Mouse (Mus musculus) CH12.LX (cell line): Measurements from ENCODE around the gene Fxr1. TPM values are rescaled to one million over a fixed set of nuclear protein-coding genes. Genes with fewer than 3 reads are reported as not detected.

Source experiments
- DNase-seq: peaks from one replicate; pipeline ENCODE4 v3.0.0-alpha.2; 2013; ENCODE audit errors: extremely low read depth
- H3K27ac ChIP-seq: 2 replicates; pipeline ENCODE4 v1.5.1; 2012; ENCODE audit warnings: low read depth, mild to moderate bottlenecking, control low read depth, moderate library complexity; ENCODE audit not compliant: insufficient read depth
- H3K27me3 ChIP-seq: replicated peaks from 2 replicates; pipeline ENCODE3; 2012; ENCODE audit warnings: inconsistent platforms
- H3K36me3 ChIP-seq, 2 experiments: replicated peaks in 1 of 2; 2 replicates each; pipeline versions ENCODE3 to v1.6.1; 2012; ENCODE audit warnings: inconsistent platforms in 1 of 2, low read length in 1 of 2, mild to moderate bottlenecking in 1 of 2, mixed read lengths in 1 of 2, moderate library complexity in 1 of 2; ENCODE audit not compliant: control insufficient read depth in 1 of 2, insufficient read depth in 1 of 2
- H3K4me1 ChIP-seq, 2 experiments: 2 replicates each; pipeline ENCODE4 v1.6.1; 2012; ENCODE audit warnings: inconsistent platforms in 1 of 2, moderate library complexity in 1 of 2; ENCODE audit not compliant: insufficient read depth in 2 of 2, control insufficient read depth in 1 of 2
- H3K4me2 ChIP-seq: 2 replicates; pipeline ENCODE4 v1.6.1; 2012; ENCODE audit warnings: low read depth, mild to moderate bottlenecking, control low read depth; ENCODE audit not compliant: poor library complexity, insufficient read depth, severe bottlenecking
- H3K4me3 ChIP-seq, 3 experiments: fragments of 150-350 bp in 1 of 3; sonication (generic) in 1 of 3; replicated peaks in 1 of 3; 2 replicates each; pipeline versions ENCODE3 to v1.5.1; 2011 to 2012; ENCODE audit warnings: low read depth in 2 of 3, low read length in 2 of 3, mild to moderate bottlenecking in 2 of 3, moderate library complexity in 2 of 3, control low read depth in 1 of 3, improper control_type of control experiment in 1 of 3, inconsistent platforms in 1 of 3, mixed read lengths in 1 of 3; ENCODE audit not compliant: poor library complexity in 1 of 3
- H3K79me2 ChIP-seq: replicated peaks from 2 replicates; pipeline ENCODE4 v1.6.1; 2012; ENCODE audit warnings: mild to moderate bottlenecking, moderate library complexity; ENCODE audit not compliant: control insufficient read depth, poor library complexity, insufficient read depth, severe bottlenecking; ENCODE audit errors: extremely low read depth
- H3K9ac ChIP-seq: 2 replicates; pipeline ENCODE4 v1.6.1; 2012; ENCODE audit warnings: low read depth, mild to moderate bottlenecking, control low read depth, moderate library complexity; ENCODE audit not compliant: insufficient read depth
- H3K9me3 ChIP-seq: replicated peaks from 2 replicates; pipeline ENCODE3; 2012; ENCODE audit warnings: low read length, inconsistent platforms, mixed read lengths
- CHD1 ChIP-seq: IDR thresholded peaks from 2 replicates; pipeline ENCODE4 v1.6.1; 2012; ENCODE audit warnings: low read depth, low read length, improper control_type of control experiment, inconsistent platforms
- E2F4 ChIP-seq: IDR thresholded peaks from 2 replicates; pipeline ENCODE4 v1.6.1; 2011; ENCODE audit warnings: low read depth, low read length, improper control_type of control experiment; ENCODE audit not compliant: insufficient replicate concordance
- ELF1 ChIP-seq: IDR thresholded peaks from 2 replicates; pipeline ENCODE4 v1.6.1; 2014; ENCODE audit warnings: low read depth, mild to moderate bottlenecking, inconsistent platforms, low read length, improper control_type of control experiment
- EP300 ChIP-seq: IDR thresholded peaks from 2 replicates; pipeline ENCODE4 v1.6.1; 2011; ENCODE audit warnings: low read length, improper control_type of control experiment
- GABPA ChIP-seq: IDR thresholded peaks from 2 replicates; pipeline ENCODE4 v1.6.1; 2012; ENCODE audit warnings: low read depth, low read length, improper control_type of control experiment, inconsistent platforms; ENCODE audit not compliant: insufficient replicate concordance
- IRF4 ChIP-seq: IDR thresholded peaks from 2 replicates; pipeline ENCODE4 v1.6.1; 2014; ENCODE audit warnings: low read depth, mild to moderate bottlenecking, inconsistent platforms, low read length, improper control_type of control experiment
- JUND ChIP-seq: conservative IDR thresholded peaks from 2 replicates; pipeline ENCODE4 v1.6.1; 2011; ENCODE audit warnings: low read depth, low read length, improper control_type of control experiment
- MAZ ChIP-seq: IDR thresholded peaks from 2 replicates; pipeline ENCODE4 v1.6.1; 2012; ENCODE audit warnings: low read depth, mild to moderate bottlenecking, inconsistent platforms, low read length, improper control_type of control experiment, moderate library complexity
- MEF2A ChIP-seq: IDR thresholded peaks from 2 replicates; pipeline ENCODE4 v1.6.1; 2014; ENCODE audit warnings: low read depth, mild to moderate bottlenecking, inconsistent platforms, low read length, improper control_type of control experiment, borderline replicate concordance
- MYC ChIP-seq: IDR thresholded peaks from 2 replicates; pipeline ENCODE4 v1.6.1; 2011; ENCODE audit warnings: low read depth, mild to moderate bottlenecking, improper control_type of control experiment, low read length
- SMC3 ChIP-seq: IDR thresholded peaks from 2 replicates; pipeline ENCODE4 v1.6.1; 2011; ENCODE audit warnings: low read depth, low read length, improper control_type of control experiment
- TBP ChIP-seq: conservative IDR thresholded peaks from 2 replicates; pipeline ENCODE4 v1.6.1; 2011; ENCODE audit warnings: low read depth, low read length, improper control_type of control experiment
- UBTF ChIP-seq: IDR thresholded peaks from 2 replicates; pipeline ENCODE4 v1.6.1; 2012; ENCODE audit warnings: low read depth, mild to moderate bottlenecking, inconsistent platforms, low read length, improper control_type of control experiment, moderate library complexity
- USF1 ChIP-seq: IDR thresholded peaks from 2 replicates; pipeline ENCODE4 v1.6.1; 2014; ENCODE audit warnings: low read depth, mild to moderate bottlenecking, inconsistent platforms, low read length, improper control_type of control experiment
- USF2 ChIP-seq: conservative IDR thresholded peaks from 2 replicates; pipeline ENCODE4 v1.6.1; 2011; ENCODE audit warnings: low read depth, low read length, improper control_type of control experiment
- ZKSCAN1 ChIP-seq: IDR thresholded peaks from 2 replicates; pipeline ENCODE4 v1.6.1; 2012; ENCODE audit warnings: low read depth, inconsistent platforms, low read length, improper control_type of control experiment, borderline replicate concordance
- ZNF384 ChIP-seq: IDR thresholded peaks from 2 replicates; pipeline ENCODE4 v1.6.1; 2012; ENCODE audit warnings: low read depth, low read length, improper control_type of control experiment, inconsistent platforms
- dilution Hi-C: fragments of 300-500 bp; cut with MboI; formaldehyde crosslinking; loops from 2 replicates; pipeline ENCODE4 v1.14.3; 2020; ENCODE audit warnings: low sequenced_read_pairs; ENCODE audit not compliant: extremely low pct_unique_long_range_greater_than_20kb, extremely low pct_ligation_motif_present
- in situ Hi-C: fragments of 300-500 bp; cut with MboI; formaldehyde crosslinking; loops from 3 replicates; pipeline ENCODE4 v1.14.3; 2019; ENCODE audit warnings: low sequenced_read_pairs, low pct_ligation_motif_present, low pct_unique_long_range_greater_than_20kb, mixed read lengths
- polyA plus RNA-seq: library from polyadenylated mRNA; unstranded; fragments of >175 nt; gene quantifications from 2 replicates; pipeline ENCODE4 v1.2.1, GENCODE M21; 2012; ENCODE audit warnings: low read depth; ENCODE audit not compliant: insufficient read length
- total RNA-seq, 2 experiments: library from RNA; depleted of rRNA; stranded (reverse); fragments of 300-350 nt in 1 of 2; fragments of >200 nt in 1 of 2; gene quantifications; 2 replicates each; pipeline ENCODE4 v1.2.3; 2012 to 2014

Gene Fxr1
- total and polyA plus RNA-seq, 3 experiments: 83.9 to 120 (median 119) TPM

DNA sequence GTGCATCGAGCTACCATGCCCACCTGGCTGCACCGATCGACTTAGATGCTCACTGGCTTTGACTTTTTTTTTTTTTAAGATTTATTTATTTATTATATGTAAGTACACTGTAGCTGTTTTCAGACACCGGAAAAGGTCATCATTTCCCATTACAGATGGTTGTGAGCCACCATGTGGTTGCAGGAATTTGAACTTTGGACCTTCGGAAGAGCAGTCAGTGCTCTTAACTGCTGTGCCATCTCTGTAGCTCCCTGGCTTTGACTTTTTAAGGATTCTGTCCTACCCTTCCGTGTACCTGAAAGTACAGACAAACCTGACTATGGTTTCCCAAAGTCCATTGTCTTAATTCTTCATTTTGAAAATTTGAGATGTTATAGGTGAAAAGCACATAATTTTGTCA, 53.0 kb downstream of the Fxr1 start:
- in situ Hi-C loops: loop anchor here (25.0 kb wide), 1 partner anchor 260 kb away; no protein-coding TSS in a partner anchor
- no peaks in the 10 kb centered on the region for H3K9me3 ChIP-seq
- no peak overlapping the region for H3K27ac ChIP-seq
- DNase-seq: no peak
- no peaks in the 10 kb centered on the region for H3K79me2 ChIP-seq
- H3K4me2 ChIP-seq: no peak overlapping the region
- no peaks in the 10 kb centered on the region for H3K27me3 ChIP-seq
- TF ChIP-seq MYC (no peak), ZNF384 (no peak), MAZ (no peak)
- TF ChIP-seq, all 38 proteins: peak for 0
- Histone ChIP-seq H3K9ac (no peak overlapping the region), H3K4me3 (no peak overlapping the region), H3K36me3 (peaks cover 14 to 65% of the 10 kb centered on the region in 2 experiments), H3K4me1 (no peaks in the 10 kb centered on the region)
- dilution Hi-C loops: no loop called here

DNA sequence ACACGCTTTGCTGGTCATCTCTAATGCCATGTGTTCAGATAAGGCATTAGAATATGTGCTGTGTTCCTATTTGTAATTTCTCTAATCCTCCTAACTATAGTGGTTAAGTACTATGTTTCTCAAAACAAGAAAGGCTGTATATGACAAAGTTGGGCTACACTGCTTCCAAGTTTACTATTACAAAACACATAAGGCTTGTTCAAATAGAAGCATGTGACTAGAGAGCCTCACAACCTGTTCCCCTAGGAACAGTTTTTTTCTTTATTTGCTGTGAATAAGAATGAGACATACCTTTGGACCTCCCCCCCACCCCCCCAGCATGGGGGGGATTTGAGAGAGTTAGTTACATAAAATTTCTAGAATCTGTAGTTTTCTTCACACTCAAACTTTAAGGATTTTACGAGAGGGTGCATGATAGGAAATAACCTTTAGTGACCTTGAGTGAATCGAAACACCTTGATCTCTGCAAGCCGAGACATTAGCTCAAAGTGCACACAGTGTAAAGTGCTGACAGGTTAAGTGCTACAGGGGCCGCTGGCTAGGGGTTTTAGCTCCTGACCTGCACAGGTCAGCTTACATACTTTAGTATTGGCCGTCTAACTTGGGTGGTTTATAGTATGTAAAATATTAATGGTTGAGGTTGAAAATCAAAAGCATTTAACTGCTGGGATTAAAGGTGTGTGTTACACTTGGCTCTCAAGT, 56.5 kb downstream of the Fxr1 start:
- Histone ChIP-seq H3K27ac (no peak overlapping the region), H3K27me3 (no peaks in the 10 kb centered on the region), H3K4me1 (peaks cover 3 to 11% of the 10 kb centered on the region in 2 experiments; a peak in 2 of 4 replicates), H3K4me2 (no peak overlapping the region), H3K36me3 (peaks cover 23 to 71% of the 10 kb centered on the region in 2 experiments), H3K9me3 (no peaks in the 10 kb centered on the region), H3K9ac (no peak overlapping the region), H3K4me3 (no peak overlapping the region), H3K79me2 (peaks cover 8% of the 10 kb centered on the region)
- in situ Hi-C loops (no loop called here), dilution Hi-C loops (no loop called here)
- DNase-seq: no peak
- TF ChIP-seq IRF4 (no peak), ZKSCAN1 (no peak), JUND (no peak), GABPA (no peak), UBTF (no peak), USF1 (no peak), MYC (no peak), SMC3 (no peak), USF2 (no peak), ZNF384 (no peak), TBP (no peak), ELF1 (no peak), MAZ (no peak), MEF2A (no peak), EP300 (no peak), CHD1 (no peak), E2F4 (no peak)
